Mouse (Mus musculus): Measurements from ENCODE around the gene Stx8.
A peak's percentile ranks its signal among the peaks of the same experiment; 100 is the strongest.

The Stx8 gene

GRCm38 (mm10) chr11:67965905-67966878 is at the start of gene Stx8:
TSS of gene Stx8 (plus strand) at chr11:67966193.
- DNase-seq, result peak; percentile 97

GRCm38 (mm10) chr11:67917126-67917525 is 48.9 kb upstream of the Stx8 start:
- no peak for DNase-seq

GRCm38 (mm10) chr11:67919593-67919992 is 46.4 kb upstream of the Stx8 start:
- no peak for DNase-seq

- DNase-seq, result no peak
Measured at GRCm38 (mm10) chr11:67920226-67920960, 45.6 kb upstream of the Stx8 start.

- peak; percentile 27 for DNase-seq
Measured at GRCm38 (mm10) chr11:67921091-67921826, 44.7 kb upstream of the Stx8 start.

GRCm38 (mm10) chr11:67921827-67922754 is 43.9 kb upstream of the Stx8 start, which contains the start of gene Usp43:
TSS of gene Usp43 (minus strand) at chr11:67922153.
- DNase-seq, result peak; percentile 26

GRCm38 (mm10) chr11:67922755-67923125 is 43.3 kb upstream of the Stx8 start:
- DNase-seq, result peak; percentile 67

GRCm38 (mm10) chr11:67923720-67924119 is 42.3 kb upstream of the Stx8 start:
- DNase-seq, result no peak

GRCm38 (mm10) chr11:67925000-67925399 is 41.0 kb upstream of the Stx8 start:
- DNase-seq, result peak; percentile 17

- no peak for DNase-seq
Measured at GRCm38 (mm10) chr11:67926348-67927055, 39.5 kb upstream of the Stx8 start.

- DNase-seq, result no peak
Measured at GRCm38 (mm10) chr11:67932156-67932555, 33.8 kb upstream of the Stx8 start.

- DNase-seq, result no peak
Measured at GRCm38 (mm10) chr11:67948229-67948628, 17.8 kb upstream of the Stx8 start.

GRCm38 (mm10) chr11:67949475-67949874 is 16.5 kb upstream of the Stx8 start:
- DNase-seq, result no peak

- no peak for DNase-seq
Measured at GRCm38 (mm10) chr11:67953604-67954003, 12.4 kb upstream of the Stx8 start.

- no peak for DNase-seq
Measured at GRCm38 (mm10) chr11:67954413-67954812, 11.6 kb upstream of the Stx8 start.

- no peak for DNase-seq
Measured at GRCm38 (mm10) chr11:67964110-67964509, 1.9 kb upstream of the Stx8 start.

- DNase-seq, result peak; percentile 85
Measured at GRCm38 (mm10) chr11:67965242-67965883, 630 bp upstream of the Stx8 start, which contains the start of gene Cfap52. TSS of gene Cfap52 (minus strand) at chr11:67965651.

- DNase-seq, result no peak
Measured at GRCm38 (mm10) chr11:67967831-67968230, 1.8 kb downstream of the Stx8 start.

- no peak for DNase-seq
Measured at GRCm38 (mm10) chr11:67972606-67973005, 6.6 kb downstream of the Stx8 start.

GRCm38 (mm10) chr11:67973225-67973624 is 7.2 kb downstream of the Stx8 start:
- no peak for DNase-seq

- DNase-seq, result peak; percentile 53
Measured at GRCm38 (mm10) chr11:67975252-67975651, 9.3 kb downstream of the Stx8 start.

Measured in right cerebral cortex, postnatal 14 days (tissue).